Mouse (Mus musculus) cortical plate, adult 2 months (tissue): Measurements from ENCODE around the gene Snx29. TPM values are rescaled to one million over a fixed set of nuclear protein-coding genes. Genes with fewer than 3 reads are reported as not detected.

Experiments
- H3K27ac ChIP-seq: fragments of 200-500 bp; 2 replicates; pipeline ENCODE4 v1.5.1; 2012; ENCODE audit warnings: low read length, control low read depth, inconsistent platforms; ENCODE audit not compliant: insufficient read depth
- H3K4me1 ChIP-seq: fragments of 200-500 bp; 2 replicates; pipeline ENCODE4 v1.6.1; 2011; ENCODE audit warnings: low read length; ENCODE audit not compliant: control insufficient read depth, insufficient read depth
- H3K4me3 ChIP-seq: fragments of 200-500 bp; 2 replicates; pipeline ENCODE4 v1.5.1; 2011; ENCODE audit warnings: mild to moderate bottlenecking, low read length, control low read depth; ENCODE audit not compliant: insufficient read depth
- CTCF ChIP-seq: fragments of 200-500 bp; IDR thresholded peaks from 2 replicates; pipeline ENCODE4 v1.5.1; 2011; ENCODE audit warnings: mild to moderate bottlenecking, control low read depth, low read length; ENCODE audit not compliant: insufficient read depth; ENCODE audit errors: extremely low read depth
- POLR2A ChIP-seq: fragments of 200-500 bp; IDR thresholded peaks from 2 replicates; pipeline ENCODE4 v1.6.1; 2011; ENCODE audit warnings: mild to moderate bottlenecking, low read length, control low read depth; ENCODE audit not compliant: insufficient read depth; ENCODE audit errors: extremely low read depth
- polyA plus RNA-seq: library from polyadenylated mRNA; depleted of rRNA; stranded (reverse); fragments of >200 nt; gene quantifications from 2 replicates; pipeline ENCODE4 v1.2.3, GENCODE M21; 2012

The Snx29 gene
- polyA plus RNA-seq, 1 experiment: 7.2 TPM

- no peak overlapping the region for H3K27ac ChIP-seq
- H3K4me3 ChIP-seq: no peak overlapping the region
- peaks cover 4% of the 10 kb centered on the region for H3K4me1 ChIP-seq
- TF ChIP-seq POLR2A (no peak), CTCF (no peak)
Measured at GRCm38 (mm10) chr16:11516681-11517080, 194.0 kb downstream of the Snx29 start.

- Histone ChIP-seq H3K4me1 (peaks cover 5% of the 10 kb centered on the region), H3K4me3 (no peak overlapping the region), H3K27ac (no peak overlapping the region)
- TF ChIP-seq CTCF: no peak
- no peak for TF ChIP-seq POLR2A
Measured at GRCm38 (mm10) chr16:11517385-11517784, 194.7 kb downstream of the Snx29 start.

GRCm38 (mm10) chr16:11518803-11519498, 196.2 kb downstream of the Snx29 start:
- Histone ChIP-seq H3K4me1 (peaks cover 5% of the 10 kb centered on the region), H3K4me3 (no peak overlapping the region), H3K27ac (no peak overlapping the region)
- TF ChIP-seq CTCF (no peak), POLR2A (no peak)

GRCm38 (mm10) chr16:11526104-11526786, 203.5 kb downstream of the Snx29 start:
- Histone ChIP-seq H3K27ac (peak overlapping the region; percentile 70), H3K4me3 (no peak overlapping the region), H3K4me1 (peaks cover 15% of the 10 kb centered on the region)
- TF ChIP-seq CTCF (no peak), POLR2A (no peak)

GRCm38 (mm10) chr16:11526996-11527395, 204.3 kb downstream of the Snx29 start:
- H3K27ac ChIP-seq: no peak overlapping the region
- H3K4me1 ChIP-seq: peaks cover 12% of the 10 kb centered on the region
- no peak for TF ChIP-seq POLR2A
- no peak overlapping the region for H3K4me3 ChIP-seq

GRCm38 (mm10) chr16:11530466-11531194, 207.9 kb downstream of the Snx29 start:
- TF ChIP-seq CTCF: no peak
- TF ChIP-seq POLR2A: no peak
- H3K27ac ChIP-seq: no peak overlapping the region

GRCm38 (mm10) chr16:11531441-11531840, 208.7 kb downstream of the Snx29 start:
- Histone ChIP-seq H3K4me1 (peaks cover 10% of the 10 kb centered on the region), H3K27ac (no peak overlapping the region), H3K4me3 (no peak overlapping the region)
- TF ChIP-seq POLR2A (no peak), CTCF (no peak)

More at GRCm38 (mm10) chr16:11530466-11531194, 207.9 kb downstream of the Snx29 start:
- Histone ChIP-seq H3K4me1 (peaks cover 14% of the 10 kb centered on the region), H3K4me3 (no peak overlapping the region)

GRCm38 (mm10) chr16:11532592-11532991, 209.9 kb downstream of the Snx29 start:
- no peak for TF ChIP-seq POLR2A
- no peak for TF ChIP-seq CTCF
- Histone ChIP-seq H3K4me1 (peaks cover 9% of the 10 kb centered on the region), H3K4me3 (no peak overlapping the region), H3K27ac (no peak overlapping the region)

- Histone ChIP-seq H3K27ac (no peak overlapping the region), H3K4me3 (no peak overlapping the region), H3K4me1 (peaks cover 5% of the 10 kb centered on the region; the same call in 1 of the 2 replicates)
- TF ChIP-seq POLR2A (no peak), CTCF (no peak)
Measured at GRCm38 (mm10) chr16:11533441-11533840, 210.7 kb downstream of the Snx29 start.
